Mouse (Mus musculus): ENCODE measurements around the gene Cbx4.

GRCm38 (mm10) chr11:119044551-119045337, 41.3 kb downstream of the Cbx4 start:
- TF ChIP-seq EP300 (IDR thresholded peaks at IDR 0.05) (no peak), CTCF (IDR thresholded peaks at IDR 0.05) (peak; percentile 63)

Data from lung, postnatal 0 days (tissue).